Mouse (Mus musculus) thymus, adult 2 months (tissue): ENCODE measurements around the gene Lrwd1. TPM values are rescaled to one million over a fixed set of nuclear protein-coding genes. Genes with fewer than 3 reads are reported as not detected.
"Not testable (repeated sequence)": the region's sequence is repeated elsewhere in the genome, so short reads cannot be mapped to it uniquely, and the experiment has no call there.

Source experiments
- DNase-seq: peaks from one replicate; pipeline ENCODE4 v3.0.0; 2021
- H3K27ac ChIP-seq: fragments of 200-500 bp; 2 replicates; pipeline ENCODE4 v1.5.1; 2012; ENCODE audit warnings: low read length, control low read depth; ENCODE audit not compliant: control insufficient read depth, insufficient read depth
- H3K27me3 ChIP-seq: fragments of 200-500 bp; 2 replicates; pipeline ENCODE4 v1.6.1; 2012; ENCODE audit warnings: mild to moderate bottlenecking, low read length, moderate library complexity, mixed read lengths; ENCODE audit not compliant: control insufficient read depth, insufficient read depth
- H3K36me3 ChIP-seq: fragments of 200-500 bp; 2 replicates; pipeline ENCODE4 v1.6.1; 2012; ENCODE audit warnings: mild to moderate bottlenecking, low read length, moderate library complexity; ENCODE audit not compliant: control insufficient read depth, insufficient read depth
- H3K4me1 ChIP-seq: fragments of 200-500 bp; replicated peaks from 2 replicates; pipeline ENCODE4 v1.6.1; 2012; ENCODE audit warnings: low read length; ENCODE audit not compliant: control insufficient read depth, insufficient read depth
- H3K4me3 ChIP-seq: fragments of 200-500 bp; 2 replicates; pipeline ENCODE4 v1.5.1; 2012; ENCODE audit warnings: mild to moderate bottlenecking, low read length, control low read depth, moderate library complexity; ENCODE audit not compliant: control insufficient read depth, insufficient read depth
- CTCF ChIP-seq: fragments of 200-500 bp; IDR thresholded peaks from 2 replicates; pipeline ENCODE4 v1.5.1; 2012; ENCODE audit warnings: mild to moderate bottlenecking, control low read depth, low read length, moderate library complexity, borderline replicate concordance; ENCODE audit not compliant: control insufficient read depth, poor library complexity, insufficient read depth; ENCODE audit errors: extremely low read depth
- POLR2A ChIP-seq: fragments of 200-500 bp; IDR thresholded peaks from 2 replicates; pipeline ENCODE4 v1.6.1; 2012; ENCODE audit warnings: mild to moderate bottlenecking, low read length, control low read depth, moderate library complexity; ENCODE audit not compliant: control insufficient read depth, poor library complexity, insufficient read depth; ENCODE audit errors: extremely low read depth
- WGBS: fragments of 180-500 bp; shearing (Covaris S2); methylation state at CpG from one replicate; pipeline ENCODE4 v1.1.7; 2018; 5-methylcytosine and 5-hydroxymethylcytosine counted together
- polyA plus RNA-seq: library from polyadenylated mRNA; depleted of rRNA; stranded (reverse); fragments of >200 nt; gene quantifications from 2 replicates; pipeline ENCODE4 v1.2.3, GENCODE M21; 2012

Gene Lrwd1
- polyA plus RNA-seq, 1 experiment, result 136 TPM

DNA sequence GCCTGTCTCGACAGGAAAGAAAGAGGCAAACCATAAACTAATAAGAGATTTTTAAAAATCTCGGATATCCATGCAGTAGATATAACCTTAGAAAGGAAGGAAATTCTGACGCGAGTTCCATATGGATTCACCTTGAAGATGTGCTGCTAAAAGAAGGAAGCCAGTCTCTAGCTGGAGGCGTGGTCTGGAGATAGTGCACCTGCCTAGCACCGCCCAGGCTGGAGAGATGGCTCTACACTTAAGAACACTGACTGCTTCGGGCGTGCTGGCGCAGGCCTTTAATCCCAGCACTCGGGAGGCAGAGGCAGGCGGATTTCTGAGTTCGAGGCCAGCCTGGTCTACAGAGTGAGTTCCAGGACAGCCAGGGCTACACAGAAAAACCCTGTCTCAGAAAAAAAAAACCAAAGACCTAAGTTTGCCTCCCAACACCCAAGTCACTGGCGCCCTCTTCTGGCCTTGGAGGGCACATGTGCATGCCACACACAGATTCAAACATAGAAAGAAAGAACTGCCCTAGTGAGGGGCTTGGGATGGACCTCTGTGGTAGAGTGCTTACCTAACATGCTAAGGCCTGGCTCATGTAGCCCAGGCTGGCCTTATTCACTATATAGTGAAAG, 1.9 kb upstream of the Lrwd1 start:
- H3K4me1 ChIP-seq, result peaks cover 19% of the 10 kb centered on the region
- TF ChIP-seq POLR2A, result no peak
- peak; percentile 66; the same call in 1 of the 2 replicates for TF ChIP-seq CTCF
- no peak overlapping the region for H3K27ac ChIP-seq
- peaks cover 22% of the 10 kb centered on the region for H3K36me3 ChIP-seq
- H3K4me3 ChIP-seq, result no peak overlapping the region
- H3K27me3 ChIP-seq, result no peaks in the 10 kb centered on the region
- DNase-seq, result peak; percentile 69
- WGBS, result 73% methylated on average over 13 of the region's 13 CpGs

DNA sequence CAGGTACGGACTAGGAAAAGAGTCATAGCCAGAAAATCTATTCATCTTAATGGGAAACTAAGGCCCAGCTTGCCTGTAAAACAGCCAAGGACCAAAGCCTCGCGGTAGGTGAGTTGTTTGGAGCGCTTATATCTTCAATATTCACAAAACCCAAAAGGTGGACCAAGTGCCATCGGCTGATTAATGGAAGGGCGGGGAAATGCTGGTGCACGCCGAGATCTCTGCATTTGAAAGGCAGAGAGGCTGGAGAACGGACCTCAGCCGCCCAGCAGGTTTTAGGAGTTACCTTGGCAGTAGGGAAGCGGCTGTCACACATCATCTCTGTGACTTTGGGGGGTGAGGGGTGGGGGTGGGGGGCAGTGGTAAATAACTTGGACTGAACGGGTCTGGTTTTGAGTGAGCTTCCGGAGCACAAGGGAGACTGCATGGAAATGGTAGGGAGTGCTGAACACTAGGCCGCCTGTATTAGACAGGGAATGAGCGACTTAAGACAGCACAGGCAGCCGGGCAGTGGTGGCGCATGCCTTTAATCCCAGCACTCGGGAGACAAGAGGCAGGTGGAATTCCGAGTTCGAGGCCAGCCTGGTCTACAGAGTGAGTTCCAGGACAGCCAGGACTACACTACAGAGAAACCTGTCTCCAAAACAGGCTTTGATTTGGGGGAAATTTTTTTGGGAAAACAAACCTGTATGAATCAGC, 567 bp upstream of the Lrwd1 start:
- Histone ChIP-seq H3K4me3 (peak overlapping the region; percentile 96), H3K27me3 (no peaks in the 10 kb centered on the region), H3K27ac (peak overlapping the region; percentile 78), H3K4me1 (peaks cover 19% of the 10 kb centered on the region), H3K36me3 (peaks cover 22% of the 10 kb centered on the region)
- TF ChIP-seq POLR2A (no peak), CTCF (no peak)
- WGBS, result 5% methylated on average over 20 of the region's 20 CpGs
- no peak for DNase-seq

DNA sequence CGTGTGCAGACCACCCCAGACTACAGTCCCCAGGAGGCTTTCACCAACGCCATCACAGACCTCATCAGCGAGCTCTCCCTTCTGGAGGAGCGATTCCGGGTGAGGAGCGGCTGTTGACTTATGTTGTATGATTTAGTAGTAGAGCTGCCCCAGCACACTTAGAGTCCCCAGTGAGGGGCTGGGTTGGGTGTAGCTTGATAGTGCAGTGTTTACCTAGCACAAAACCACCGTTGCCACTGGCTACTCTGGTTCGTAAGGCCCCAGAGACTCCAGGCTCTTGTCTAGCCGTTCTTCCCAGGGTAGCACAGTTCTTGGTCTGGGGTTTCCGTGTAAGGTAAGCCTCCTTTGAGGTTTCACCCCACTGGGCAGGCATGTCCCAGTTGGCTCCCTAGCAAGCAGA, 13.7 kb downstream of the Lrwd1 start:
- H3K27me3 ChIP-seq, result no peaks in the 10 kb centered on the region
- peaks cover 10% of the 10 kb centered on the region for H3K4me1 ChIP-seq
- 97% methylated on average over 10 of the region's 10 CpGs for WGBS
- no peak overlapping the region for H3K27ac ChIP-seq
- H3K4me3 ChIP-seq, result no peak overlapping the region
- TF ChIP-seq POLR2A (no peak), CTCF (no peak)
- no peak for DNase-seq
- H3K36me3 ChIP-seq, result peaks cover 46% of the 10 kb centered on the region

DNA sequence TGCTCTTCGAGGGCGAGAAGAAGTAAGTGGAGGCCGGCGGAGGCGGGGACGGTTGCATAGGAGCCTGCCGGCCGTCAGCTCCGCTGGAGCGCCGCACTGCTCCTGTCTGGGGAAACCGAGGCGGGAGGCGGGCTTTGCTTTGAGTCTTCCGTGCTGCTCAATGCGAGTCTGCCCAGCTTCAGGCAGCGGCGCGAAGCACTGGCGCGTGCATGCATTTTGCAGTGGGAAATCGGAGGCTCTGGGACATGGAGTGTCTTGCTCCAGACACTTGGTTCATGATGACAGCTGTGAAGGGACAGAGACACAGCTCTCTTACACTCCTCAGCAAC, 19.1 kb downstream of the Lrwd1 start:
- Histone ChIP-seq H3K27ac (no peak overlapping the region), H3K4me1 (peaks cover 11% of the 10 kb centered on the region)

DNA sequence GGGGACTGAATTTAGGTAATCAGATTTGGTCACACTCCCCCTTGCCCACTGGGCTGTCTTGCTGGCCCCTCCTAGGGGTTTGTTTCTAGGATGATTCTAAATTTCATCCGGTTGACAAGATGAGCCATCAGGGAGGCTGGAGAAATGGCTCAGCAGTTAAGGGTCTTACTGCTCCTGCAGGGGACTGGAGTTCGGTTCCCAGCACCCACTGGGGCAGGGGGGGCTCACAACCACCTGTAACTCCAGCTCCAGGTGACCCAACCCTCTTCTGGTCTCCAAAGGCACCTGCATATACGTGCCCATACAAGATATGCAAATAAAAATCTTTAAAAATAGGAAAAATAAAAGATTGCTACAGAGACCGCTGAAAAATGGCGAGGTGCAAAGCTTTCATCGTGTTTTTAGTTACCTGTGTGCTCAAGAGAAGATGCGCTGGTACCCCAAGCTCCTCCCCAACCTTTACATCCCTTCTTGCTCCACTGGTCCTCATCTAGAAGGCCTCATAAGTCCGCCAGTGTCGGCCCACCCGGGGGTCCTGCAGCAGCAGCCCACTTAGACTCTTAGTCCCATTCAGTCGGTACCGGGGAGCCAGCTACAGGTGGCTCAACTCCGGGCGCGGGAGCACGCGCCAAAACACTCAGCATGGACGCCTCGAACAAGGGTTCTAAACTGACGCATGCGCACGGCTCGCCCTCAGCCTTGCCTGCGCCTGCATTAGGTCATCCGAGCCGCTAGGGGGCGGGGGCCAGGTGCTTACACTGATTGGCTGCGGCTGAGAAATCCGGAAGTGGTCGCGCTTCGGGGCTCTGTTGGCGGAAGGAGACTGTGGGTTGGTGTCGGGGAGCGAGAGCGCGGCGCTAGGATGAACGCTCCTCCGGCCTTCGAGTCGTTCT, 19.7 kb downstream of the Lrwd1 start, which contains the start of gene Polr2j:
Gene Polr2j (plus strand): TSS at position 741 of the 893 bp plus-strand sequence.
- Histone ChIP-seq H3K27ac (no peak within 1 kb of the TSS), H3K4me1 (peaks cover 11% of the 10 kb centered on the region), H3K27me3 (no peaks in the 10 kb centered on the region), H3K36me3 (peaks cover 4% of the 10 kb centered on the region; the same call in 1 of the 2 replicates), H3K4me3 (peak within 1 kb of the TSS; percentile 63)
- TF ChIP-seq POLR2A (peak; percentile 79), CTCF (peak; percentile 99)
- peak; percentile 98 for DNase-seq
- WGBS, result 4% methylated on average over 42 of the region's 42 CpGs

More for the DNA sequence above, 19.1 kb downstream of the Lrwd1 start:
- under 1% methylated on average over 22 of the region's 22 CpGs for WGBS
- Histone ChIP-seq H3K4me3 (peak overlapping the region; percentile 63), H3K36me3 (peaks cover 8% of the 10 kb centered on the region; the same call in 1 of the 2 replicates), H3K27me3 (no peaks in the 10 kb centered on the region)
- TF ChIP-seq POLR2A, result no peak
- no peak for TF ChIP-seq CTCF
- DNase-seq, result no peak

DNA sequence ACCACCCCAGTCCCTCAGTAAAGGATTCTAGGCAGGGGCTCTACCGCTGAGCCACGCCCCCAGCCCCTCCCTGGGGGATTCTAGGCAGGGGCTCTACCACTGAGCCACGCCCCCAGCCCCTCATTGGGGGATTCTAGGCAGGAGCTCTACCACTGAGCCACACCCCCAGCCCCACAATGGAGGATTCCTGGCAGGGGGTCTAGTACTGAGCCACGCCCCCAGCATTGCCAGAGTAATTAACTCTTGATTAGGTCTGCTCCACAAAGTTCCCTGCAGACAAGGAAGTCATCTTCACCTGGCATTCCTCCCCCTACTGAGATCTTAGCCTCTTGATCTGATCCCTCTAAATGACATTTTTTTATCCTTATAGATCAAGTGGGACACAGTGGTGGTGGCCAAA, 22.3 kb downstream of the Lrwd1 start:
- DNase-seq, H3K27ac ChIP-seq, H3K4me3 ChIP-seq, H3K36me3 ChIP-seq, H3K27me3 ChIP-seq: not testable (repeated sequence)
- H3K4me1 ChIP-seq, result peaks cover 10% of the 10 kb centered on the region
- WGBS, result 75% methylated on average over 4 of the region's 4 CpGs
